Mouse (Mus musculus) urinary bladder, postnatal 0 days (tissue): ENCODE data around the gene Urb2. TPM values are rescaled to one million over a fixed set of nuclear protein-coding genes. Genes with fewer than 3 reads are reported as not detected.

Experiments
- microRNA counts: library from miRNA; unstranded; fragments of <30 nt; microRNA quantifications from one replicate; lab custom pipeline; 2016
- microRNA-seq: library from miRNA; unstranded; fragments of <30 nt; microRNA quantifications from one replicate; pipeline ENCODE4, GENCODE M21; 2016
- polyA plus RNA-seq: library from polyadenylated mRNA; unstranded; fragments of >200 nt; fragmentation: Nextera tagmentation; extraction: Ambion mirVana; gene quantifications from 2 replicates; pipeline ENCODE4 v1.2.1, GENCODE M21; 2015

The Urb2 gene
- 1.8 and 2.3 TPM in 2 replicates for polyA plus RNA-seq

DNA sequence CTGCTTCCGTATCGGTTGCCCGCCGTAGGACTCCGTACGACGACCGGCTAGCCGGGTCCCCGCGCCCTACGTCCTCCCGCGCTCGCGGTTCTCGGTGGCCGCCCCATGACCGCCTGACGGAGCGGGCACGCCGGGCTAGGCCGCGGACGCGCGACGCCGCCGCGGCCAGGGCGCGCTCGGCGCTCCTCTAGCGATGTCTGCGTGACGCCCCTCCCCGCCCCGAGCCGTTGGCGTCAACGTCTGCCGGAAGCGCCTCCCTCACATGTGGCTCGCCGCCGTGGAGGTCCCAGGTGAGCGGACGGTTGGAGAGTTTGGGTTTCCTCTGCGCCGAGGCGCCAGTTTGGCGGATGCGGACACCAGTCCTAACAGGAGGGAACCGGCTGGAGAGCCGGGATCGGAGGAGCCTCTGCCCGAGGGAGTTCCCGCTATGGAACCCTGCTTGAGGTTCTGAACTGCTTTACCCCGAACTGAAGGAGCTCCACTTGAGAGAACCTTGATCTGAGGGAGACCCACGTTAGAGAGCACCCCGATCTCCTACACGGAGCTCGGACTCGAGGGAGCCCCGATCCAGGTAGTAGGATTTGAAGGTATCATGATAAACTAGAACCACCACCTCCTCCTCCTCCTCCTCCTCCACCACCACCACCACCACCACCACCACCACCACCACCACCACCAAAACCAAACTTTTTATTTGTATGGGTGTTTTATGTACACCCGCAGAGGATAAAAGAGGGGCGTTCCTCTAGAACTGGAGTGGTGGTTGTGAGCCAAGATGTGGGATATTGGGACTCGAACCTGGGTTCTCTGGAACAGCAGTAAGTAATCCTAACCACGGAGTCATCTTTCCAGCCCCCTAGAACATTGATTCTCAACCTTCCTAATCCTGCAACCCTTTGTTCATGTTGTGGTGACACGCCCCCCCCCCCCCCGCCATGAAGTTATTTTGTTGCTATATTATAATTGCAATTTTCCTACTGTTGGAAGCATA lies at the start of gene Urb2, which contains the start of gene Taf5l:
Urb2 (plus strand) TSS at position 272 of the 991 bp plus-strand sequence.
Taf5l (minus strand) TSS at position 161 of the 991 bp plus-strand sequence.

DNA sequence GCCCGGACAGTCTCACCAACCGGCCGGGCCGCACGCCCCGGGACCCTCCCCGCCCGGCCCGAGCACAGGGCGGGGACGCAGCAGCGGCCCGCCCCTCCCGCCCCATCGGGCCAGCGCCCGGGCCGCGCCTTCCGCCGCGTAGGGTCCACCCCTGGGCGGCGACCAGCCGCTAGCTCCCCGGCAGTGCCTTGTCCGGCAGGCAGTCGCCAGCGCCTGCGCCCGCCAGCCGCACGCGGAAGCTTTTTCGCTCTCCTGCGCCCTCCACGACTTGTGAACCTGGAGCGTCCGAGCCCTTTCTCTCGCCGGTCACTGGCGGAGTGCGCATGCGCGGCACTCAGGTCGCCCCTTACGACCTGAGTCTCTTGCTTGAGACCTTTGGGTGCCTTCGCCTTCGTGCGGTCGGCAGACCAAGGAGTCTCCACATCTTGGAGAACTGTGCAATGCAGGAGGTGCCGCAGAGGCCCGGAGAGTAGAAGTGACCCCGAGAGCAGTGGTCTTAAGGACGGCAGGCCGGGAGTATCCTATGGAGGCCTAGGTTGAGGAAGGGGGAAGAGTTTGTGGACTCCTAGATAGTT lies 38.4 kb upstream of the Urb2 start, which contains the start of gene Abcb10:
Abcb10 (minus strand) TSS at position 297 of the 575 bp plus-strand sequence.

MicroRNA genes within 50 kb of the gene (microRNA counts, 519-probe panel; counts per million panel counts)
- not detected for microRNA mmu-miR-1967 (lab: Ali Mortazavi, UCI)

Small RNA genes within 50 kb of the gene (microRNA-seq; reads per million reads assigned to microRNA genes)
- gene Mir1967 = not detected

Other genes starting within 250 kb of the Urb2 start
- 54.4 and 56.0 TPM in 2 replicates for gene Rab4a, start 215.5 kb upstream of the Urb2 start, polyA plus RNA-seq
- gene Ccsap, start 161.3 kb upstream of the Urb2 start, polyA plus RNA-seq = 2.7 and 3.4 TPM in 2 replicates
- gene Acta1, start 126.8 kb upstream of the Urb2 start, polyA plus RNA-seq = 7,704 and 8,329 TPM in 2 replicates
- gene Nup133, start 72.2 kb upstream of the Urb2 start, polyA plus RNA-seq = 9.9 and 11.2 TPM in 2 replicates
- gene Abcb10, start 38.4 kb upstream of the Urb2 start, polyA plus RNA-seq = 10.1 and 13.1 TPM in 2 replicates
- gene Taf5l, start 111 bp upstream of the Urb2 start, polyA plus RNA-seq = 20.6 and 21.7 TPM in 2 replicates
- gene Galnt2, start 209.9 kb downstream of the Urb2 start, polyA plus RNA-seq = 53.6 and 62.4 TPM in 2 replicates